Mouse (Mus musculus) stomach, postnatal 0 days (tissue): ENCODE results near the gene Timm13. TPM values are rescaled to one million over a fixed set of nuclear protein-coding genes. Genes with fewer than 3 reads are reported as not detected.
A peak's percentile ranks its signal among the peaks of the same experiment; 100 is the strongest.

Experiments used
- ATAC-seq: fragments of 200-750 bp; cut with Nextera tagmentation; 2 replicates; pipeline ENCODE4 v1.8.0; 2017; ENCODE audit not compliant: low FRiP score, low TSS enrichment
- DNase-seq: peaks from one replicate; pipeline ENCODE4 v3.0.0-alpha.2; 2016; ENCODE audit warnings: low spot score
- H3K27ac ChIP-seq: fragments of 300-500 bp; sonication (generic); replicated peaks from 2 replicates; pipeline ENCODE4 v1.5.1; 2014; ENCODE audit warnings: mild to moderate bottlenecking, control low read depth
- H3K27me3 ChIP-seq: fragments of 300-500 bp; sonication (generic); 2 replicates; pipeline ENCODE4 v1.6.1; 2014; ENCODE audit warnings: low read length; ENCODE audit not compliant: control insufficient read depth, insufficient read depth
- H3K36me3 ChIP-seq: fragments of 300-500 bp; sonication (generic); 2 replicates; pipeline ENCODE4 v1.6.1; 2014; ENCODE audit warnings: low read length, mixed read lengths; ENCODE audit not compliant: control insufficient read depth, insufficient read depth
- H3K4me1 ChIP-seq: fragments of 300-500 bp; sonication (generic); replicated peaks from 2 replicates; pipeline ENCODE4 v1.6.1; 2014; ENCODE audit warnings: antibody characterized with exemption; ENCODE audit not compliant: control insufficient read depth, insufficient read depth
- H3K4me2 ChIP-seq: fragments of 300-500 bp; sonication (generic); replicated peaks from 2 replicates; pipeline ENCODE4 v1.6.1; 2014; ENCODE audit warnings: low read depth, mild to moderate bottlenecking, control low read depth, moderate library complexity
- H3K4me3 ChIP-seq: fragments of 300-500 bp; sonication (generic); 2 replicates; pipeline ENCODE4 v1.5.1; 2014; ENCODE audit warnings: low read depth, low read length, control low read depth
- H3K9ac ChIP-seq: fragments of 300-500 bp; sonication (generic); 2 replicates; pipeline ENCODE4 v1.6.1; 2014; ENCODE audit warnings: mild to moderate bottlenecking, low read length, control low read depth, mixed read lengths
- H3K9me3 ChIP-seq: fragments of 300-500 bp; sonication (generic); 2 replicates; pipeline ENCODE4 v1.6.1; 2016; ENCODE audit warnings: low read length; ENCODE audit not compliant: control insufficient read depth
- CTCF ChIP-seq: IDR thresholded peaks from 2 replicates; pipeline ENCODE4 v1.5.1; 2016; ENCODE audit warnings: antibody characterized with exemption, low read depth, mild to moderate bottlenecking, moderate library complexity
- EP300 ChIP-seq: optimal IDR thresholded peaks from 2 replicates; pipeline ENCODE3; 2016; ENCODE audit warnings: antibody characterized with exemption
- WGBS: fragments of 180-500 bp; shearing (Covaris S2); extraction: QIAGEN DNeasy Blood & Tissue Kit; methylation state at CpG from one replicate; pipeline ENCODE4 v1.1.7; 2014; 5-methylcytosine and 5-hydroxymethylcytosine counted together
- polyA plus RNA-seq: library from polyadenylated mRNA; unstranded; fragments of >200 nt; fragmentation: Nextera tagmentation; extraction: Ambion mirVana; gene quantifications from 2 replicates; pipeline ENCODE4 v1.2.1, GENCODE M21; 2015

The Timm13 gene
- polyA plus RNA-seq, 1 experiment from 2014 or later, result 304 TPM

- ATAC-seq, result no peak
These were observed 46.1 kb upstream of the Timm13 start for GRCm38 (mm10) chr10:80946684-80947437.

GRCm38 (mm10) chr10:80944231-80944630, 43.5 kb upstream of the Timm13 start:
- peaks cover 22% of the 10 kb centered on the region for H3K4me1 ChIP-seq
- H3K4me2 ChIP-seq, result no peak overlapping the region
- H3K9ac ChIP-seq, result no peak overlapping the region
- DNase-seq (no peak), ATAC-seq (no peak)
- no peak for TF ChIP-seq CTCF
- no peak for TF ChIP-seq EP300
- H3K4me3 ChIP-seq, result no peak overlapping the region
- H3K27me3 ChIP-seq, result no peaks in the 10 kb centered on the region
- H3K27ac ChIP-seq, result no peak overlapping the region
- 76% methylated on average over 5 of the region's 5 CpGs for WGBS
- no peaks in the 10 kb centered on the region for H3K36me3 ChIP-seq
- no peaks in the 10 kb centered on the region for H3K9me3 ChIP-seq

More at GRCm38 (mm10) chr10:80946684-80947437, 46.1 kb upstream of the Timm13 start:
- H3K4me2 ChIP-seq, result no peak overlapping the region
- 59% methylated on average over 14 of the region's 14 CpGs for WGBS
- 0 out of 2 replicates have a peak overlapping the region, but pooled peaks have one; percentile 8 for H3K9ac ChIP-seq
- peak; percentile 41 for DNase-seq
- no peak overlapping the region for H3K4me3 ChIP-seq
- H3K27ac ChIP-seq, result peak overlapping the region; percentile 73
- no peaks in the 10 kb centered on the region for H3K9me3 ChIP-seq
- no peaks in the 10 kb centered on the region for H3K27me3 ChIP-seq
- H3K4me1 ChIP-seq, result peaks cover 6% of the 10 kb centered on the region
- H3K36me3 ChIP-seq, result no peaks in the 10 kb centered on the region
- peak; percentile 61 for TF ChIP-seq CTCF
- no peak for TF ChIP-seq EP300

GRCm38 (mm10) chr10:80943701-80944100, 42.9 kb upstream of the Timm13 start:
- no peaks in the 10 kb centered on the region for H3K36me3 ChIP-seq
- H3K27ac ChIP-seq, result no peak overlapping the region
- H3K4me3 ChIP-seq, result no peak overlapping the region
- H3K9me3 ChIP-seq, result no peaks in the 10 kb centered on the region
- no peak overlapping the region for H3K4me2 ChIP-seq
- no peak for ATAC-seq
- WGBS, result 61% methylated on average over 9 of the region's 9 CpGs
- DNase-seq, result no peak
- H3K27me3 ChIP-seq, result no peaks in the 10 kb centered on the region
- peaks cover 23% of the 10 kb centered on the region for H3K4me1 ChIP-seq
- no peak overlapping the region for H3K9ac ChIP-seq
- TF ChIP-seq EP300, result no peak
- TF ChIP-seq CTCF, result no peak

- Histone ChIP-seq H3K27ac (no peak overlapping the region), H3K9ac (no peak overlapping the region), H3K4me1 (peaks cover 31% of the 10 kb centered on the region), H3K9me3 (no peaks in the 10 kb centered on the region), H3K27me3 (no peaks in the 10 kb centered on the region), H3K36me3 (no peaks in the 10 kb centered on the region), H3K4me2 (no peak overlapping the region), H3K4me3 (no peak overlapping the region)
- ATAC-seq (no peak), DNase-seq (no peak)
- TF ChIP-seq EP300, result no peak
- no peak for TF ChIP-seq CTCF
- 72% methylated on average over 8 of the region's 8 CpGs for WGBS
These were observed 42.1 kb upstream of the Timm13 start for GRCm38 (mm10) chr10:80942919-80943318.

- DNase-seq, result no peak
- Histone ChIP-seq H3K9ac (peak overlapping the region; percentile 28; the same call in 1 of the 2 replicates), H3K27me3 (no peaks in the 10 kb centered on the region), H3K4me2 (peak overlapping the region; percentile 59), H3K27ac (peak overlapping the region; percentile 91), H3K36me3 (no peaks in the 10 kb centered on the region), H3K4me1 (peaks cover 48% of the 10 kb centered on the region), H3K4me3 (no peak overlapping the region), H3K9me3 (no peaks in the 10 kb centered on the region)
- no peak for TF ChIP-seq EP300
- 3% methylated on average over 2 of the region's 2 CpGs for WGBS
- ATAC-seq, result no peak
These were observed 40.2 kb upstream of the Timm13 start for GRCm38 (mm10) chr10:80940988-80941347.

- Histone ChIP-seq H3K27ac (peak overlapping the region; percentile 91), H3K4me1 (peaks cover 49% of the 10 kb centered on the region), H3K4me3 (no peak overlapping the region), H3K9me3 (no peaks in the 10 kb centered on the region), H3K36me3 (no peaks in the 10 kb centered on the region), H3K4me2 (peak overlapping the region; percentile 59), H3K9ac (peak overlapping the region; percentile 28), H3K27me3 (no peaks in the 10 kb centered on the region)
- ATAC-seq (peak; percentile 76), DNase-seq (peak; percentile 91)
- TF ChIP-seq EP300 (no peak), CTCF (peak; percentile 4; the same call in 1 of the 2 replicates)
- 17% methylated on average over 8 of the region's 8 CpGs for WGBS
These were observed 39.7 kb upstream of the Timm13 start for GRCm38 (mm10) chr10:80940320-80940987.
